Mouse (Mus musculus) midbrain, embryonic 12.5 days (tissue): ENCODE data around the gene Crybg2. TPM values are rescaled to one million over a fixed set of nuclear protein-coding genes. Genes with fewer than 3 reads are reported as not detected.

Experiments used
- ATAC-seq: fragments of 200-750 bp; cut with Nextera tagmentation; 2 replicates; pipeline ENCODE4 v1.8.0; 2017; ENCODE audit warnings: low read depth, moderate TSS enrichment, moderate library complexity; ENCODE audit not compliant: low FRiP score
- H3K27ac ChIP-seq: fragments of 300-500 bp; sonication (generic); replicated peaks from 2 replicates; pipeline ENCODE4 v1.5.1; 2016; ENCODE audit warnings: mild to moderate bottlenecking
- H3K27me3 ChIP-seq: fragments of 300-500 bp; sonication (generic); 2 replicates; pipeline ENCODE4 v1.6.1; 2016; ENCODE audit warnings: mild to moderate bottlenecking
- H3K36me3 ChIP-seq: fragments of 300-500 bp; sonication (generic); 2 replicates; pipeline ENCODE4 v1.6.1; 2016
- H3K4me1 ChIP-seq: fragments of 300-500 bp; sonication (generic); 2 replicates; pipeline ENCODE4 v1.6.1; 2016
- H3K4me2 ChIP-seq: fragments of 300-500 bp; sonication (generic); replicated peaks from 2 replicates; pipeline ENCODE4 v1.6.1; 2016; ENCODE audit warnings: mild to moderate bottlenecking, moderate library complexity
- H3K4me3 ChIP-seq: fragments of 300-500 bp; sonication (generic); 2 replicates; pipeline ENCODE4 v1.5.1; 2016; ENCODE audit warnings: mild to moderate bottlenecking
- H3K9ac ChIP-seq: fragments of 300-500 bp; sonication (generic); replicated peaks from 2 replicates; pipeline ENCODE4 v1.6.1; 2016; ENCODE audit warnings: mild to moderate bottlenecking, moderate library complexity
- H3K9me3 ChIP-seq: fragments of 300-500 bp; sonication (generic); 2 replicates; pipeline ENCODE4 v1.6.1; 2016; ENCODE audit warnings: mild to moderate bottlenecking
- WGBS: fragments of 180-500 bp; shearing (Covaris S2); methylation state at CpG from one replicate; pipeline ENCODE4 v1.1.7; 2016; 5-methylcytosine and 5-hydroxymethylcytosine counted together
- polyA plus RNA-seq: library from polyadenylated mRNA; unstranded; fragments of >200 nt; fragmentation: Nextera tagmentation; extraction: Ambion mirVana; gene quantifications from 2 replicates; pipeline ENCODE4 v1.2.1, GENCODE M21; 2016

Crybg2 gene
- polyA plus RNA-seq, 1 experiment from 2014 or later: 1.7 TPM

GRCm38 (mm10) chr4:134087412-134087811 is 26.8 kb downstream of the Crybg2 start:
- H3K4me1 ChIP-seq: peaks cover 3% of the 10 kb centered on the region; the same call in 1 of the 2 replicates
- H3K4me2 ChIP-seq: peak overlapping the region; percentile 4; the same call in 1 of the 2 replicates
- no peak for ATAC-seq
- no peak overlapping the region for H3K9ac ChIP-seq
- WGBS: 48% methylated on average over 7 of the region's 7 CpGs
- H3K27ac ChIP-seq: no peak overlapping the region
- no peaks in the 10 kb centered on the region for H3K9me3 ChIP-seq
- H3K27me3 ChIP-seq: peaks cover 7% of the 10 kb centered on the region
- H3K36me3 ChIP-seq: no peaks in the 10 kb centered on the region
- H3K4me3 ChIP-seq: no peak overlapping the region

GRCm38 (mm10) chr4:134089029-134089428 is 28.4 kb downstream of the Crybg2 start:
- H3K27ac ChIP-seq: no peak overlapping the region
- WGBS: 87% methylated on average over 9 of the region's 9 CpGs
- H3K9me3 ChIP-seq: no peaks in the 10 kb centered on the region
- no peaks in the 10 kb centered on the region for H3K27me3 ChIP-seq
- ATAC-seq: no peak
- H3K4me2 ChIP-seq: no peak overlapping the region
- no peak overlapping the region for H3K9ac ChIP-seq
- H3K4me1 ChIP-seq: no peaks in the 10 kb centered on the region
- H3K36me3 ChIP-seq: no peaks in the 10 kb centered on the region
- H3K4me3 ChIP-seq: no peak overlapping the region

- no peak overlapping the region for H3K4me2 ChIP-seq
- no peak overlapping the region for H3K4me3 ChIP-seq
- H3K4me1 ChIP-seq: no peaks in the 10 kb centered on the region
- no peak overlapping the region for H3K27ac ChIP-seq
- no peak for ATAC-seq
- H3K9me3 ChIP-seq: no peaks in the 10 kb centered on the region
- H3K9ac ChIP-seq: no peak overlapping the region
- no peaks in the 10 kb centered on the region for H3K36me3 ChIP-seq
- 86% methylated on average over 16 of the region's 16 CpGs for WGBS
- H3K27me3 ChIP-seq: no peaks in the 10 kb centered on the region
Measured at GRCm38 (mm10) chr4:134090521-134091224, 30.1 kb downstream of the Crybg2 start.

GRCm38 (mm10) chr4:134091225-134091529 is 30.6 kb downstream of the Crybg2 start:
- H3K4me1 ChIP-seq: no peaks in the 10 kb centered on the region
- H3K36me3 ChIP-seq: no peaks in the 10 kb centered on the region
- no peaks in the 10 kb centered on the region for H3K27me3 ChIP-seq
- H3K9ac ChIP-seq: no peak overlapping the region
- 90% methylated on average over 6 of the region's 6 CpGs for WGBS
- H3K4me3 ChIP-seq: no peak overlapping the region
- no peak overlapping the region for H3K4me2 ChIP-seq
- ATAC-seq: no peak
- no peaks in the 10 kb centered on the region for H3K9me3 ChIP-seq
- no peak overlapping the region for H3K27ac ChIP-seq

- WGBS: 74% methylated on average over 6 of the region's 6 CpGs
- H3K9me3 ChIP-seq: no peaks in the 10 kb centered on the region
- H3K9ac ChIP-seq: no peak overlapping the region
- H3K27ac ChIP-seq: no peak overlapping the region
- H3K27me3 ChIP-seq: no peaks in the 10 kb centered on the region
- no peak overlapping the region for H3K4me2 ChIP-seq
- H3K36me3 ChIP-seq: no peaks in the 10 kb centered on the region
- no peak overlapping the region for H3K4me3 ChIP-seq
- ATAC-seq: no peak
- H3K4me1 ChIP-seq: no peaks in the 10 kb centered on the region
Measured at GRCm38 (mm10) chr4:134092382-134093288, 32.0 kb downstream of the Crybg2 start.

- no peak overlapping the region for H3K4me3 ChIP-seq
- H3K27me3 ChIP-seq: no peaks in the 10 kb centered on the region
- no peak overlapping the region for H3K27ac ChIP-seq
- ATAC-seq: no peak
- WGBS: 84% methylated on average over 7 of the region's 7 CpGs
- H3K9ac ChIP-seq: no peak overlapping the region
- H3K4me2 ChIP-seq: no peak overlapping the region
- no peaks in the 10 kb centered on the region for H3K4me1 ChIP-seq
- no peaks in the 10 kb centered on the region for H3K36me3 ChIP-seq
- H3K9me3 ChIP-seq: no peaks in the 10 kb centered on the region
Measured at GRCm38 (mm10) chr4:134094004-134094564, 33.5 kb downstream of the Crybg2 start.

- Histone ChIP-seq H3K9me3 (no peaks in the 10 kb centered on the region), H3K27ac (no peak within 1 kb of the TSS), H3K4me1 (no peaks in the 10 kb centered on the region), H3K27me3 (no peaks in the 10 kb centered on the region), H3K4me2 (no peak within 1 kb of the TSS), H3K4me3 (no peak within 1 kb of the TSS), H3K36me3 (no peaks in the 10 kb centered on the region), H3K9ac (no peak within 1 kb of the TSS)
- ATAC-seq: no peak
- 58% methylated on average over 3 of the region's 3 CpGs for WGBS
Measured at GRCm38 (mm10) chr4:134094923-134095547, 34.4 kb downstream of the Crybg2 start, which contains the start of gene Cd52. Gene Cd52, minus strand, starts transcription at chr4:134095082.

- no peak for ATAC-seq
- H3K9me3 ChIP-seq: no peaks in the 10 kb centered on the region
- 86% methylated on average over 3 of the region's 3 CpGs for WGBS
- H3K4me3 ChIP-seq: no peak overlapping the region
- no peak overlapping the region for H3K4me2 ChIP-seq
- no peak overlapping the region for H3K27ac ChIP-seq
- no peaks in the 10 kb centered on the region for H3K4me1 ChIP-seq
- H3K27me3 ChIP-seq: no peaks in the 10 kb centered on the region
- H3K9ac ChIP-seq: no peak overlapping the region
- no peaks in the 10 kb centered on the region for H3K36me3 ChIP-seq
Measured at GRCm38 (mm10) chr4:134096120-134096519, 35.5 kb downstream of the Crybg2 start.

- no peak overlapping the region for H3K9ac ChIP-seq
- H3K4me2 ChIP-seq: no peak overlapping the region
- ATAC-seq: no peak
- H3K9me3 ChIP-seq: no peaks in the 10 kb centered on the region
- H3K4me3 ChIP-seq: no peak overlapping the region
- no peak overlapping the region for H3K27ac ChIP-seq
- no peaks in the 10 kb centered on the region for H3K4me1 ChIP-seq
- H3K36me3 ChIP-seq: no peaks in the 10 kb centered on the region
- 83% methylated on average over 5 of the region's 5 CpGs for WGBS
- H3K27me3 ChIP-seq: no peaks in the 10 kb centered on the region
Measured at GRCm38 (mm10) chr4:134097015-134097608, 36.5 kb downstream of the Crybg2 start.

- H3K4me1 ChIP-seq: peaks cover 5% of the 10 kb centered on the region; the same call in 1 of the 2 replicates
- no peak overlapping the region for H3K27ac ChIP-seq
- no peak overlapping the region for H3K9ac ChIP-seq
- no peak overlapping the region for H3K4me2 ChIP-seq
- WGBS: 73% methylated on average over 8 of the region's 8 CpGs
- H3K4me3 ChIP-seq: no peak overlapping the region
- H3K27me3 ChIP-seq: no peaks in the 10 kb centered on the region
- no peak for ATAC-seq
- H3K36me3 ChIP-seq: no peaks in the 10 kb centered on the region
- H3K9me3 ChIP-seq: no peaks in the 10 kb centered on the region
Measured at GRCm38 (mm10) chr4:134098628-134099027, 38.0 kb downstream of the Crybg2 start.

GRCm38 (mm10) chr4:134100245-134100644 is 39.6 kb downstream of the Crybg2 start:
- no peak overlapping the region for H3K4me3 ChIP-seq
- ATAC-seq: no peak
- 79% methylated on average over 4 of the region's 4 CpGs for WGBS

More at GRCm38 (mm10) chr4:134100245-134100644, 39.6 kb downstream of the Crybg2 start:
- no peak overlapping the region for H3K27ac ChIP-seq
- H3K4me1 ChIP-seq: peaks cover 5% of the 10 kb centered on the region; the same call in 1 of the 2 replicates
- H3K4me2 ChIP-seq: no peak overlapping the region
- no peak overlapping the region for H3K9ac ChIP-seq
- no peaks in the 10 kb centered on the region for H3K9me3 ChIP-seq
- no peaks in the 10 kb centered on the region for H3K36me3 ChIP-seq
- H3K27me3 ChIP-seq: no peaks in the 10 kb centered on the region
